Mouse (Mus musculus) bone marrow, adult 2 months (tissue): ENCODE results near the gene Sap25. TPM values are rescaled to one million over a fixed set of nuclear protein-coding genes. Genes with fewer than 3 reads are reported as not detected.

Experiments
- H3K27ac ChIP-seq: fragments of 200-500 bp; 2 replicates; pipeline ENCODE4 v1.5.1; 2012; ENCODE audit warnings: low read depth, mild to moderate bottlenecking, control low read depth, inconsistent platforms, low read length; ENCODE audit not compliant: control insufficient read depth, poor library complexity, insufficient read depth
- H3K4me1 ChIP-seq: fragments of 200-500 bp; 2 replicates; pipeline ENCODE4 v1.6.1; 2011; ENCODE audit warnings: low read length; ENCODE audit not compliant: control insufficient read depth, insufficient read depth
- H3K4me3 ChIP-seq: fragments of 200-500 bp; replicated peaks from 2 replicates; pipeline ENCODE3; 2011; ENCODE audit warnings: mild to moderate bottlenecking, low read depth, low read length, control low read depth; ENCODE audit not compliant: control insufficient read depth
- CTCF ChIP-seq: fragments of 200-500 bp; IDR thresholded peaks from 2 replicates; pipeline ENCODE4 v1.5.1; 2011; ENCODE audit warnings: low read length, control low read depth; ENCODE audit not compliant: control insufficient read depth, insufficient read depth
- POLR2A ChIP-seq: fragments of 200-500 bp; IDR thresholded peaks from 2 replicates; pipeline ENCODE4 v1.6.1; 2011; ENCODE audit warnings: low read depth, mild to moderate bottlenecking, control low read depth, low read length, borderline replicate concordance; ENCODE audit not compliant: control insufficient read depth
- WGBS: fragments of 180-500 bp; shearing (Covaris S2); methylation state at CpG from one replicate; pipeline ENCODE4 v1.1.7; 2018; 5-methylcytosine and 5-hydroxymethylcytosine counted together
- polyA plus RNA-seq: library from polyadenylated mRNA; stranded (reverse); fragments of >200 nt; gene quantifications from 2 replicates; pipeline ENCODE4 v1.2.4, GENCODE M21; 2011; ENCODE audit warnings: low replicate concordance; ENCODE audit not compliant: missing spikeins, insufficient read depth, insufficient read length

The Sap25 gene
- polyA plus RNA-seq, 1 experiment: 161 TPM

- TF ChIP-seq CTCF (no peak), POLR2A (no peak)
- WGBS: 87% methylated on average over 4 of the region's 4 CpGs
- Histone ChIP-seq H3K27ac (no peak overlapping the region), H3K4me3 (no peak overlapping the region), H3K4me1 (no peaks in the 10 kb centered on the region; the same call in 1 of the 2 replicates)
Observed at GRCm38 (mm10) chr5:137679726-137680125, 38.6 kb downstream of the Sap25 start.

GRCm38 (mm10) chr5:137682526-137682925, 41.4 kb downstream of the Sap25 start:
- no peak for TF ChIP-seq POLR2A
- TF ChIP-seq CTCF: no peak
- peak overlapping the region; percentile 12 for H3K4me3 ChIP-seq
- H3K4me1 ChIP-seq: peaks cover 7% of the 10 kb centered on the region
- 94% methylated on average over 6 of the region's 6 CpGs for WGBS
- H3K27ac ChIP-seq: no peak overlapping the region

GRCm38 (mm10) chr5:137683388-137684293, 42.5 kb downstream of the Sap25 start:
- no peak for TF ChIP-seq CTCF
- TF ChIP-seq POLR2A: no peak
- WGBS: 4% methylated on average over 28 of the region's 28 CpGs
- Histone ChIP-seq H3K27ac (peak overlapping the region; percentile 65), H3K4me1 (peaks cover 7% of the 10 kb centered on the region), H3K4me3 (peak overlapping the region; percentile 79)

- peak within 1 kb of the TSS; percentile 79 for H3K4me3 ChIP-seq
- WGBS: under 1% methylated on average over 62 of the region's 62 CpGs
- no peak for TF ChIP-seq CTCF
- TF ChIP-seq POLR2A: peak; percentile 76; the same call in 1 of the 2 replicates
- H3K4me1 ChIP-seq: peaks cover 7% of the 10 kb centered on the region
- peak within 1 kb of the TSS; percentile 78 for H3K27ac ChIP-seq
Observed at GRCm38 (mm10) chr5:137684294-137685123, 43.4 kb downstream of the Sap25 start, which contains the start of gene Agfg2. Gene Agfg2 (minus strand): TSS chr5:137684726.

- TF ChIP-seq CTCF (no peak), POLR2A (no peak)
- Histone ChIP-seq H3K4me1 (peaks cover 7% of the 10 kb centered on the region), H3K27ac (peak overlapping the region; percentile 78), H3K4me3 (no peak overlapping the region)
- WGBS: 47% methylated on average over 3 of the region's 3 CpGs
Observed at GRCm38 (mm10) chr5:137685653-137686052, 44.5 kb downstream of the Sap25 start.

GRCm38 (mm10) chr5:137686127-137686790, 45.1 kb downstream of the Sap25 start:
- H3K27ac ChIP-seq: peak overlapping the region; percentile 83
- H3K4me1 ChIP-seq: peaks cover 7% of the 10 kb centered on the region

GRCm38 (mm10) chr5:137689974-137690373, 48.8 kb downstream of the Sap25 start:
- H3K4me3 ChIP-seq: no peak overlapping the region
- WGBS: 84% methylated on average over 3 of the region's 3 CpGs
- H3K27ac ChIP-seq: no peak overlapping the region
- TF ChIP-seq POLR2A (no peak), CTCF (no peak)
- peaks cover 7% of the 10 kb centered on the region for H3K4me1 ChIP-seq

More at GRCm38 (mm10) chr5:137686127-137686790, 45.1 kb downstream of the Sap25 start:
- no peak for TF ChIP-seq POLR2A
- TF ChIP-seq CTCF: no peak
- WGBS: 30% methylated on average over 6 of the region's 6 CpGs
- peak overlapping the region; percentile 25 for H3K4me3 ChIP-seq

- no peak overlapping the region for H3K27ac ChIP-seq
- H3K4me1 ChIP-seq: peaks cover 7% of the 10 kb centered on the region
- WGBS: 82% methylated on average over 9 of the region's 9 CpGs
- no peak for TF ChIP-seq CTCF
- TF ChIP-seq POLR2A: no peak
- no peak overlapping the region for H3K4me3 ChIP-seq
Observed at GRCm38 (mm10) chr5:137690531-137690930, 49.4 kb downstream of the Sap25 start.
